ENCODE assay signal across 10 mouse cellular contexts in genomic region chr3:9400886-9401221, GRCm38 (mm10).
DNase-seq lines count a peak whose midpoint lies in the region; ATAC-seq lines count a peak whose summit lies in the region.
"Had no signal": no experiment of that assay in that cellular context is flagged by ENCODE, and none has a peak within 500 bp of the region (broad histone marks: within the 10 kb centered on the region; RNA-seq: fewer than 3 reads in every experiment).

No protein-coding gene starts in this region.

- no peaks in the 10 kb centered on the region for H3K27me3 ChIP-seq in embryonic facial prominence, embryonic 13.5 days
- H3K27me3 ChIP-seq in embryonic facial prominence, embryonic 10.5 days (replicated peaks; ENCODE audit: low read depth, poor library complexity, severe bottlenecking) = no peaks in the 10 kb centered on the region
- 0 out of 2 replicates have a peak, but pooled peaks cover 4% of the 10 kb centered on the region for H3K27me3 ChIP-seq in hindbrain, embryonic 13.5 days
- H3K27me3 ChIP-seq in hindbrain, embryonic 10.5 days (ENCODE audit: insufficient read depth, poor library complexity, severe bottlenecking) = no peaks in the 10 kb centered on the region
- H3K27me3 ChIP-seq in neural tube, embryonic 13.5 days = no peaks in the 10 kb centered on the region
- H3K27me3 ChIP-seq: embryonic facial prominence, embryonic 12.5 days had no signal

- no peak for ATAC-seq in embryonic facial prominence, embryonic 13.5 days (ENCODE audit: insufficient number of reproducible peaks, insufficient read depth, low FRiP score, low TSS enrichment, low read depth)
- no peak for ATAC-seq in hindbrain, embryonic 13.5 days (ENCODE audit: low FRiP score)
- ATAC-seq in neural tube, embryonic 13.5 days (ENCODE audit: low read depth) = 0 out of 2 replicates have a peak, but pooled peaks have one; percentile 12

- DNase-seq in embryonic facial prominence, embryonic 10.5 days (ENCODE audit: low spot score) = no peak
- no peak for DNase-seq in hindbrain, embryonic 10.5 days (ENCODE audit: low spot score)
- no peak for DNase-seq in neural tube, embryonic 10.5 days (ENCODE audit: extremely low spot score, low spot score)
- no peak for DNase-seq in B cell, adult 2 months
- no peak for DNase-seq in right cerebral cortex, postnatal 36 days (ENCODE audit: low spot score in 2 of 2)

- H3K4me1 ChIP-seq in embryonic facial prominence, embryonic 13.5 days = peaks cover 32% of the 10 kb centered on the region
- peaks cover 20% of the 10 kb centered on the region for H3K4me1 ChIP-seq in embryonic facial prominence, embryonic 10.5 days
- peaks cover 31% of the 10 kb centered on the region for H3K4me1 ChIP-seq in hindbrain, embryonic 13.5 days (replicated peaks)
- peaks cover 22% of the 10 kb centered on the region for H3K4me1 ChIP-seq in hindbrain, embryonic 10.5 days (replicated peaks)
- peaks cover 37% of the 10 kb centered on the region for H3K4me1 ChIP-seq in neural tube, embryonic 13.5 days (replicated peaks)

- H3K4me2 ChIP-seq in embryonic facial prominence, embryonic 13.5 days = no peak overlapping the region
- H3K4me2 ChIP-seq in hindbrain, embryonic 13.5 days = no peak overlapping the region
- H3K4me2 ChIP-seq in neural tube, embryonic 13.5 days = no peak overlapping the region
- H3K4me2 ChIP-seq: embryonic facial prominence, embryonic 12.5 days had no signal

- 0 out of 2 replicates have a peak overlapping the region, but pooled peaks have one; percentile 24 for H3K27ac ChIP-seq in embryonic facial prominence, embryonic 13.5 days
- no peak overlapping the region for H3K27ac ChIP-seq in embryonic facial prominence, embryonic 10.5 days (replicated peaks)
- H3K27ac ChIP-seq in hindbrain, embryonic 13.5 days = peak overlapping the region; percentile 13; the same call in 1 of the 2 replicates
- no peak overlapping the region for H3K27ac ChIP-seq in hindbrain, embryonic 10.5 days
- H3K27ac ChIP-seq in neural tube, embryonic 13.5 days (replicated peaks) = no peak overlapping the region
- H3K27ac ChIP-seq: embryonic facial prominence, embryonic 12.5 days had no signal

- no peak overlapping the region for H3K4me3 ChIP-seq in embryonic facial prominence, embryonic 13.5 days
- no peak overlapping the region for H3K4me3 ChIP-seq in embryonic facial prominence, embryonic 10.5 days
- no peak overlapping the region for H3K4me3 ChIP-seq in hindbrain, embryonic 13.5 days
- H3K4me3 ChIP-seq in hindbrain, embryonic 10.5 days = no peak overlapping the region
- no peak overlapping the region for H3K4me3 ChIP-seq in neural tube, embryonic 13.5 days
- H3K4me3 ChIP-seq: embryonic facial prominence, embryonic 12.5 days; myocyte had no signal

- H3K9ac ChIP-seq in embryonic facial prominence, embryonic 13.5 days = no peak overlapping the region
- H3K9ac ChIP-seq in hindbrain, embryonic 13.5 days = no peak overlapping the region
- no peak overlapping the region for H3K9ac ChIP-seq in neural tube, embryonic 13.5 days
- H3K9ac ChIP-seq: embryonic facial prominence, embryonic 12.5 days had no signal

- no peaks in the 10 kb centered on the region for H3K9me3 ChIP-seq in embryonic facial prominence, embryonic 13.5 days
- H3K9me3 ChIP-seq in embryonic facial prominence, embryonic 10.5 days = no peaks in the 10 kb centered on the region
- no peaks in the 10 kb centered on the region for H3K9me3 ChIP-seq in hindbrain, embryonic 13.5 days
- no peaks in the 10 kb centered on the region for H3K9me3 ChIP-seq in hindbrain, embryonic 10.5 days
- no peaks in the 10 kb centered on the region for H3K9me3 ChIP-seq in neural tube, embryonic 13.5 days
- H3K9me3 ChIP-seq: embryonic facial prominence, embryonic 12.5 days had no signal

- 46% methylated on average over 3 of the region's 3 CpGs for WGBS in embryonic facial prominence, embryonic 13.5 days
- 84% methylated on average over 3 of the region's 3 CpGs for WGBS in embryonic facial prominence, embryonic 10.5 days
- 68% methylated on average over 3 of the region's 3 CpGs for WGBS in hindbrain, embryonic 13.5 days
- WGBS in hindbrain, embryonic 10.5 days = 80% methylated on average over 3 of the region's 3 CpGs
- 65% methylated on average over 3 of the region's 3 CpGs for WGBS in neural tube, embryonic 13.5 days

- no peaks in the 10 kb centered on the region for H3K36me3 ChIP-seq in embryonic facial prominence, embryonic 13.5 days
- H3K36me3 ChIP-seq in embryonic facial prominence, embryonic 10.5 days (replicated peaks) = no peaks in the 10 kb centered on the region
- no peaks in the 10 kb centered on the region for H3K36me3 ChIP-seq in hindbrain, embryonic 13.5 days
- H3K36me3 ChIP-seq in hindbrain, embryonic 10.5 days = no peaks in the 10 kb centered on the region
- H3K36me3 ChIP-seq in neural tube, embryonic 13.5 days = no peaks in the 10 kb centered on the region
- H3K36me3 ChIP-seq: embryonic facial prominence, embryonic 12.5 days had no signal

Comparison
In these comparisons a context has a peak if more than half of its experiments do, and no peak if none do; other contexts are left out.
1. H3K27ac ChIP-seq: peak in embryonic facial prominence, embryonic 13.5 days (single experiment) and hindbrain, embryonic 13.5 days (single experiment); none in embryonic facial prominence, embryonic 10.5 days (single experiment), hindbrain, embryonic 10.5 days (single experiment) and neural tube, embryonic 13.5 days (single experiment).